Mouse (Mus musculus) right cerebral cortex, adult 2 months (tissue): ENCODE results near the gene Zxdc.
A peak's percentile ranks its signal among the peaks of the same experiment; 100 is the strongest.

Source experiments
- DNase-seq, 2 experiments: peaks; one replicate each; pipeline ENCODE4 v3.0.0; 2021 to 2022; ENCODE audit warnings: low spot score in 2 of 2

The Zxdc gene

DNA sequence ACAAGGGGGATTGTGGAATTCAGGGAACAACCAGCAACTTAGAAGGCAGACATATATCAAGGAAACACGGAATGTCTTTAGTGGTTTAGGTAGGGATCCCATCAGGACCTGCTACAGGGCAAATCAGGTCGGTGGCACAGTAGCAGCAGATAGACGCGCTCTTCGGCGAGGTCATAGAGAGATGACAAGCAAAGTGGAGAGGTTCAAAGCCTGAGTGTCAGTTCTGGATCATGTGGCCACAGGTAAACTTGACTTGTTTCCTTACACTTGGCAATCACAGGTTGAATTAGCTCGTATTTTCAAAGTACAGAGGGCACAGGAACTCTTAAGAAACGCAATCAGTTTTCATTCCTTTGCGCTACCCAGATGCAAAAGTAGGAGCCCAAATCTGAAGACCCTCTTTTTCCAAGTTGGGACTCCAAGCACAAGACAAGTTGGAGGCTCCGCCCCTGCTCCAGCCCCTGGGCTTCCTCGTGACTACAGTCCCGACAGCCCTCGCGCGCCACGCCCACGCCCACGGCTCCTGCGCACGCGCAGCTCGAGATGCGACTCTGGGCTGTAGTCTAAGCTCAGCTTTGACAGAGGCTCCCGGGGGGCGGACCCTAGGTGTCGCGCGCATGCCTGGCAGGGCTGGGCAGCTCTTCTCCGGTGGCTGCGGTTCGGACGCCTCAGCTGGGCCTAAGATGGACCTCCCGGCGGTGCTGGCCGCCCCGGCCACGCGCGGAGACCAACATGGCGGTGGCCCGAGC, at the start of gene Zxdc:
TSS of gene Zxdc (plus strand) at position 517 of the 749 bp plus-strand sequence.
- peak; percentile 99 to 100 for DNase-seq

DNA sequence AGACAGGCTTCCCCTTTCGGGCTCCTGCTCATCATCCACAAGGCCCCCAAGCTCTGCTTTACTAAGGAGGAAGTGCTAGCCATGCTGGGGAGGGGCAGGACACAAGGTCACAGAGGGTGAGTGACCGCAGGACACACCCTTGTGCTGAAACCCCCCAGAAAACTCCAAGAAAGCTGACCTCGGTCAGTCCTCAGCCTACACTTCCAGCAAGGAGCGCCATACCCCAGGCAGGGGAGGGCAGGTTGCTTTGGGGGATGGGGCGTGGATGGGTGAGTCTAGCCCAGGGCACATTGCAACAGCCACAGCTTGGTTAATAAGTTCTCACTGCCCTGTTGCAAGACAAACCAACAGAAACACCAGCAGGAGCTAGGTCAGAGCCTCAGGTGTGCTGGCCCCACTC, 48.9 kb upstream of the Zxdc start:
- DNase-seq, result no peak

DNA sequence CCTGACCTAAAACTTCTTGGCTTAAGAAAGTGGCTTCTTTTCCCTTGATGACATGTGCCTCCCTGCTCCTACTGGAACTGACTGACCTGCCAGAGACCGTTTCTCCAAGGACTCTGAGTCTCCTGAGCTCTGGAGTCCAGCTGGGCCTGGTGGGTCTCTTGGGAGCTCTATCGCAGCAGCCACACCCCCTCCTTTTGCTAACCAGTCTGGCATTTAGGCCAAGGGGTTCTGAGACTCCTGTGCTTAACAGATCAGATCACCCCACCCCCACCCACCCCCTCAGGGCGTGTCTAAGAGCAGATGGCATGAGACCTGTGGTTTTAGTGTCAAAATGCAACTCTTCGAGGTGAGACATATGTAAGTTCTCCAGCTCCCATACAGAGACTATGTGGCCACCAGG, 47.5 kb upstream of the Zxdc start:
- no peak for DNase-seq

DNA sequence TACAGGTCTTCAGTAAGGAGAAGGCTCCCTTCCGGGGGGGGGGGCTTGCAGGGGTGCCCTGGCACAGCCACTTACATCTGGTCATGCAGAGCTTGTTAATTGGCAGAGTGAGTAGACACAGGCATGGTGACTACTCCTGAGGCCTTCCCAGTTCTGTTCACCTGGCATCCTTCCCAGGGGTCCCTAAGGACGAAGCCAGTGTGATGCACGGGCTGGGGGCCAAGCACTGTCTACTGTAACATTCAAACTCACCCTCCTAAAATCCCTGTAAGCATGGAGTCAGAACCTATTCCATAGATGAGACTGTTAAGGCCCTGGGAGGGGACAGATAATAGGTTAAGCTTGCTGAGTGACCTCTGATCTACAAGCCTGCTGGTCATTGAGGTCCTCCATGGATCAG, 45.3 kb upstream of the Zxdc start:
- no peak for DNase-seq

DNA sequence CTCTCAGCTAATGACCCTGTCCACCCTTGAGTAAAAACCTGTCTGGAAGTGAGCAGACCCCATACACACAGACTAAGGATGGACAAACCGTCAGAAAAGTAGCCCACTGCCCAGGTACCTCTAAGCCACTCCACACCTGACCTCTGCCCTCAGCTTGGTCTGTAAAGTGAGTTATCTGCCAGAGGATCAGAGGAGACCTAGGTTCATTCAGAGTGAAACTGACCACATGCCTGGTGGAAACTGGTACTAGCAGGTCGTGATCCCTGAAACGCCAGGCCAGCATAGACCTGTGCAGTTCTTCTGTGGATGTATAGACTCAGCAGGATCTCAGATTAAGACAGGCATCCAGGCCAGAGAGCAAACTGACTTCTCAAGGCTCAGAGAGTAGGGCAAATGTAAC, 44.8 kb upstream of the Zxdc start:
- no peak for DNase-seq

DNA sequence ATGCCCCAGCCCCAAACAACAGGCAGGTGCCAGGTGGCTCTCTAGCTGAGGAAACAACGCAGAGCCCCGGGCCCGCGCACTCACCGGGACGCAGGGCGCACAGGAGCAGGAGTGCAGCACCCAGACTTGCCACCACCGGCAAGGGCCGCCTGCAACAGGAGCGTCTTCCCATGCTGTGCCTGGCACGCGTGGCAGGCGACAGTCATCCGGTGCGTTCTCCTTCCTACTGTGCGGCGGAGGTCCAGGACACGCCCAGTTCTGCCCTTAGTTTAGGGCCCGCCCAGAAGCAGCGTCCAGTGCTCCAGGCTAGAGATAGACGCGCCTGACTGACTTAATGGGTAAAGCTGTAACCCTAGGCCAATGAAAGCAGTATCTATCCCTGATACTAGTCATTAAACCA, 44.3 kb upstream of the Zxdc start, which contains the start of gene Chst13:
TSS of gene Chst13 (minus strand) at position 195 of the 400 bp plus-strand sequence.
- DNase-seq, result no peak

DNA sequence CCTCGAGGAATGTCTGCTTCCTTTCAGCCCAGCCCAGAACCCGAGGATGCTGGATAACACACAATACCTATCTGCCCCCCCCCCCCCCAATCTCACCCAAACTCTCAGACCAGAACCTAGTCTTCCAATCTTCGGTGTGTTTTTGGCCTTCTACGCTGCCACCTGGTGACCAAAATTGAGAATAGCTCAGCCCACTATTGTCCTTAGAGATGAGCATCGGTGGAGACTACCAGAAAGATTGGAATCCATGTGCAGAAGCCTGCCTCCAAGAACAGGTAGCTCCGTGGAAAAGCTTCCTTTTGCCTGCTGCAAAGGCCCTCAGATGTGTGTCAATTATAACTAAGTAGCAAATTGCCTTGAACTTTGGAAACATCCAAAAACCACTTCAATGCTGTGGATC, 41.6 kb upstream of the Zxdc start:
- DNase-seq, result peak; percentile 58

DNA sequence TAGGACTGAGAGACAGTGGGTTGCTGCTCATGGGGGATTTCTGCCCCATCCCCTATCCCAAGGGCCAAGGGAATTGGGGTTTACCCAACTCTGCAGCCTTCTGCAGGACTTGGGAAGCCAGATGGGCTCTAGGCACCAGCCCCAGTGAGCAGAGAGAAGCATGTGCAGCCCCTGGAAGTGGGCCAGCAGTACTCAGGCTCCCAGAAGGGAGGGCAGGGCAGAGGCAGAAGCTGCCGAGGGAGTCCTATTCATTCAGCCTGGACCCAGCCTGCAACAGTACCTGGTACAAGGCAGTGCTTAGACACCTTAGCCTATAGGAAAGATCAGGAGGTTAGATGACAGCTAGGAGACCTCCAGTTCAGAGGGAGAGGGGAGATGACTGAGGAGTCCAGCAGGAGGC, 39.3 kb upstream of the Zxdc start:
- peak; percentile 20 to 29 for DNase-seq

DNA sequence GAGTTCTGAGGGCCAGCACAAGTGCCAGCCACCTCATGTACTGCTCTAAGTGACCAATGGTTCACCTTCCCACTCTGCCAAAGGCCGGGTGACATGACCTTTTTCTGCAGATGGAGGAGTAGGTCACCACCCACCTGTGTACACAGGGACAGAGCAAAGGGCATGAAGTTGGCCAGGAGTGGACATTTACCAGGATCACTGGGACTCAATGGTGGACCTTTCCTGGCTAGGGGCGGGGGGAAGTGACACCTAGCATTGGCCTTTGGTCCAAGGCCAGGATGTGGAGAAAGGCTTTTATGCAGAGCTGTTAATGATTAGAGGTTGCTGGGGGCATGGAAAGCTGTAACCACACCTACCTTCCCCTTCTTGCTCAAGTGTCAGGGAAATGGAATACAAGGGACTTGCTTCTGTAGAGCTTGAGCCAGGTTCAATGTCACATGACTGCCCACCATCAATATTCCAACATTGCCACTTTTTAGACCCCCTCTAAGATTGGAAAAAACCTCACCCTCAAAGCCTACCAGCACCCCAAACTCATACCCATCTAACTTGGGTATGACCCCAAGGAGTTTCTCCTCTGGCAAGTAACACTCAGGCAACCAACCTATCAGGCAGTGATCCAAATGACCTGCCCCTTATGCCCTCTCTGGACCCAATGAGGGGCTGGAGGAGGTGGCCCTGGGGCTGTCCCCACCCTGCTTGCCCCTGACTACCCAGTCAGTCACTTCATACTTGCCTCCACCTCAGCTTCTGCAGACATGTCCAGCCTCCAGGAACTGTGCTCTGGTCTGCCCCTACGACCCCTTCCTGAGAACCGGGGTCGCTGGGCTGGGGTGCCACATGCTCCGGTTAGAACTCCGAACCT, 36.5 kb upstream of the Zxdc start, which contains the start of gene Uroc1:
TSS of gene Uroc1 (plus strand) at position 724 of the 865 bp plus-strand sequence.
- no peak for DNase-seq

DNA sequence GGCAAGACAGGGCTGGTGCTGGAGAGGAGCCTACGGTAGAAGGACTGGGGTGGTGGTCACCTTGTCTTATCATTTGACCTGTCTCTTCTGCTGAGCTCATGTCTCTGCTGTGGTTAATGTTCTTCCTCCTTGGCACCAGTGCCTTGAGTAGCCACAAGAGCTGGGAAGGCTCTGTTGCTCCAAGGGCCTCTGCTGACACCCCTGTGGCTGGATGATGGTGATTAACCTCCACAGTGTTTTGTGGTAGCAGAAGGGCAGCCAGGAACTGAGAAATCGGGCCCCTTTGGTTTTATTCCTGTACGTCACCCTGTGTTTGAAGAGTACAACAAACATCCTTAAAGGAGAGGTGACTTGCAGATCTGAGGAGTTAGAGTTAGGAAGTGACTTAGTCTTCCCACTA, 35.0 kb upstream of the Zxdc start:
- DNase-seq, result no peak

DNA sequence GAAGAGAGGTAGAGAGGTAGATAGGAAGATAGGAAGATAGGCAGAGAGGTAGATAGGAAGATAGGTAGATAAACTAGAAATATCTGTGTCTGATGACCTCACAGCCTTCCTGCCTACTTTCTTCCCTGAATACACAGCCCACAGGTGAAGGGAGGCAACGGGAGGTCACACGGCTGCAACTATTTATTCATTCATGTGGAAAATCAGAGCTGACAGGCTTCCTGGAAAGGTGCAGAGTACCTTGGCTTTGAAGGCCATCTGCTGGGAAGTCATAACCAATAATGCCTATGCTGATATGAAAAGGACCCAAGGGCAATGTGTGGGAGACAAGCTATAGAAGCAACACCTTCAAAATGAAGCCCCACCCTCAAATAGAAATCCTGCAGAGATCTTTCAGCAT, 26.9 kb upstream of the Zxdc start:
- DNase-seq, result no peak

DNA sequence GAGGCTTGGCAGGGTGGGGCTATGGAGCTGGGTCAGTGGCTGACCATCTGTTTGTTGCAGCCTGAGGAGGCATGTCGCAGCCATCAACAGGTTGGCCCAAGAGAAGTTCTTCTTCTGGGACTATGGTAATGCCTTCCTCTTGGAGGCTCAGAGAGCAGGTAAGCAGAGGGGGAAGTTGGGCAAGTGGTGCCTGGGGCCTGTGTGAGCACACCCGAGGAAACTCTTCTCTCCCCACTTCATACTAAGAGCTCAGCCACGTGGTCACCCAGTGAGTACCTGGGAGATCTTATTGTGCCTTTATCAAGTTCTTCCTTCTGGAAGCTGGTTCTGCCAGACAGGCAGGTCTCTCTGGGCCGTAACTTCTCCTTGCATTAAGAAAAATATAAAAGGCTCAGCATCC, 22.1 kb upstream of the Zxdc start:
- DNase-seq, result no peak

DNA sequence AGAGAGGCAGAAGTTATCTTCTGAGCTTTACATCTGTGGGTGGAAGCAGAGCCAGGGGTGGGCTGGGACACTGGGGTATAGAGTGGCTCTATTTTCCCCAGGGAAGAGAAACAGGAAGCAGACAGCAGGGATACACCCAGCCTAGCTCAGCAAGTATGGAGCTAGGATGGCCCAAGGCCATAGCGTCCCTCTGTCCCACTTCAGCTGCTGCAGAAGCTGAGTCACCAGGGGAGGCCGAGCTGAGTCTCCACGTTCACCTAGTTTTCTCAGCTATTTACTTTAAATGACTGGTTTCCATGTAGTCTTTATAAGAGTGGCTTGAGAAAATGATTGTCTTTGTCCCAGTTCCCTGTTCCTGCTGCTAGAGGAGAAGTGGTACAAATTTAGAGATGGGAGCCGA, 20.8 kb upstream of the Zxdc start:
- DNase-seq, result no peak

DNA sequence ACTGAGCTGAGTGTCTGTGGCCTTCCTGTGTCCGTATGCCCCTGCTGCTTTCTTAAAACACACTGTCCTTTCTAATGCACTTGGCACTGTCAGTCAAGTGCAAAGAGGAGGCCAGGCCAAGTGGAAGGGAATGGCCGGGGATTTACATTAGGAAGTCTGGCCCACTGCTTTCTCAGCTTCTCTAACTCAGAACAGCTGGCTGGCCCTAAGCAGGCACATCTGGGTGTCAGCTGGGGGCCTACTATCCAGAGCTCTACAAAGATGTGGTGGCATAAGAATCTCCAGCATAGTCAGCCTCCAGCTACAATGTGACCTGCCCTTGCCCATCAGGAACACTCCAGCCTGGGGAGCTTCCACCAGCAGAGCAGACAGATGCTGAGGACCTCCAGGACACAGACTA, 19.3 kb upstream of the Zxdc start:
- DNase-seq, result no peak

DNA sequence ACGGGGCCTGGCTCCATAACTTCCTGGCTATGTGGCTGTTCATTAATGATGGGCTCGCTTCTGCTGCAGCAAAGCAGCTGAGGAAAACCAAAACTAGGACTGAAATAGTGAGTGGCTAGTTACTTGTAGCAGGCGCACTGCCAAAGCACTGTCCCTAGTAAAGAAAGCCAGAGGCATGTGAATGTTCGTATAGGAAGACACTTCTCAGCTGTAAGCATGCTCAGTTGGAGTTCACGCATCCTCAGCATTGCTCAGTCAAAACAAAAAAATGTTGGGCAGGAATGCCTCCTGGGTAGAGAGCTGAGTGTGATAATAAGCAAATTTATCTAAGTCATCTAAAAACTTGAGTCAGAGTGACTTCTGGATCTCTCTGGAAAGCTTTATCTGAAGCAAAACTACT, 11.2 kb upstream of the Zxdc start:
- no peak for DNase-seq

DNA sequence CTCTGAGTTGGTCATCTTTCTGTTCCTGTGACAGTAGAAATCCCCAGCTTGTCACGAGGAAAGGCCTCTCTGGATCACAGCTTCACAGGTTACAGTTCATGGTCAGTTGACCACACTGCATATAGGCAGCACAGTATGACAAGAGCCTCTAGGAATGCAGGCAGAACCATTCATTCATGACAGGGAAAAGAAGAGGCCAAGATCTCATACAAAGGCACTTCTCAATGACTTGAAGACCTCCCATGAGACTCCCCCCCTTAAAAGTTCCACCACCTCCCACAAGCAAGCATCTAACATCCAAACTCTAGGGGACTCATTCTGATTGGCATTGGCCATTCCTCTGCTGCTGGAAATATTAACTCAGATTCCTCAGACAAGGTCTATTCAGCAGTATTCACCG, 9.8 kb upstream of the Zxdc start:
- DNase-seq, result no peak

DNA sequence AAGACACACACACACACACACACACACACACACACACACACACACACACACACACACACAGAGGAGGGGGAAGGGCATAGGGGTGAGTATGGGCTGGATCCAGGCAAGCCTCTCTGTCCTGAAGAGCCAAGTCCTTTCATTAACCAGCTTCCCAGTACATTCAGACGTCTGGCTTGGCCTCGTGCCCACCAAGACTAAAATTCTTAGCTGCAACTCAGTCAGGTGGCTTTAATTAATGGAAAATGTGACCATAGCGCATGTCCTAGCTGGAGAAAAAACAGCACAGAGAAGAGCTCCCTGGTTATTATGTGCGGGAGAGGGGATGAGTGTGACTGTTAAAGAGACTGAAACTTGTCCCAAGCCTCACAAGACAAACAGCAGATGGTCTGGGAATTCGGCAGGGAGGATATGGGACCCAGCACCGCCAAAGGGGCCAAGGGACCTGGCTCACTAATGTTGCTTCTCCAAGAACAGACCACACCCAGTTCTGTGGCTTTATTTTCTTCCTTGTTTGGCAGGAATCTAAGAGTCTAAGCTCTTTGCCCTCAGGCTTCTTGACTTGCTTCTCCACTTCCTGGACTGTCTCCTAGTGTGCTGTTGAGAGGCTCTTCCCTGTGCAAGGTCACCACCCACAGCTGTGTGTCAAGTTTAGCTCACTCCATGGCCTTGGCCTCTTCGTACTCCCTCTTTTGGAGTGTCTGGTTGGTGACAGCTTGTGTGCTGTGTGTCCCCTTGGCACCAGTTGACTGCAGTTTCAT, 9.1 kb upstream of the Zxdc start:
- peak in 1 of 2 experiments; percentile 21 for DNase-seq

DNA sequence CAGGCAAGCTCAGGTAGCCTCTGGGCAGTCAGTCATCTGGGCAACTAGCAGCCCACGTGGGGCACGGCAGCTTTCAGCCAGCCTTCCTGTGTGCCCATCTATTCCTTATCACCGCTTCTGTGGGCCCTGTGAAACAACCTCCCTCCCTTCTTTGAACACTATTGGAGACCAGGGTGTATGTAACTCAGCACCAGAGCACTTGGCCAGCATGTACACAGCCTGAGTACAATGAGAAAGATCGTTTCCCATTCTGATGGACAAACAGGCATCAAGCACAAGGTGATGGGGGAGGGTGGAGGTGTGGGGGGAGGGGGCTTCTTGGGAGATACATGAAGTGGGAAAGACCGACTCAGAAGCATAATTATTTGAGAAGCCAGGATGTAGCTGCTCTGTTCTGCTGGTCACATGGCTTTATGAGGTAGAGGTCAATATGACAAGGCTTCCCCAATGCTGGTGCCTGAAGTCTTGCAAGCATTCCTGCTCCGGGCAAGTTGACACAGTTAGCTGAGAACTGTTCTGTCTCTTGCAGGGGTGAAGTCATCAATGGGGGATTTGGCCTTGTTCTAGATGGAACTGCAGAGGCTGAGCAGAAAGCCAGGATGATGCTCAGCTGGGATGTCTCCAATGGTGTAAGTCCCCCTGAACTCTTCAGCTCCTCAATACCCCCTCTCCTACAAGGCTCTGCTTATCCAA, 8.2 kb upstream of the Zxdc start:
- no peak for DNase-seq

DNA sequence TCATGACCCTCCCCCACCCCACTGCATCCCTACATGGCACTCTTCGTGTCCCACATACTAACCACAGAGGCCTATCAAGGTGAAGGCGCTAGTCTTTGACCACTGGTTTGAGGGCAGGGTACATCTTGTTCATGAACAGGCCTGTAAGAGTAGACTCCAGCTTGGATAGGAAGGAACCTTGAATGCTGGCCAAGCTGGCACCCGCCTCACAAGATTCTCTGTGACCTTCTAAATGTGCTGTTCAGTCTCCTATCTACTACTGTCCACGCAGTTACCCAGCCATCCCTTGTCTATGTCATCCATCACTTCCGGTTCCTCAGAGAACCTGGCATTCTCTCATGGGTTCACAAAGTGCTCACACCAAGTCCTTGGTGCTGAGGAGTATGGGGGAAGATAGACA, 6.0 kb upstream of the Zxdc start:
- no peak for DNase-seq

DNA sequence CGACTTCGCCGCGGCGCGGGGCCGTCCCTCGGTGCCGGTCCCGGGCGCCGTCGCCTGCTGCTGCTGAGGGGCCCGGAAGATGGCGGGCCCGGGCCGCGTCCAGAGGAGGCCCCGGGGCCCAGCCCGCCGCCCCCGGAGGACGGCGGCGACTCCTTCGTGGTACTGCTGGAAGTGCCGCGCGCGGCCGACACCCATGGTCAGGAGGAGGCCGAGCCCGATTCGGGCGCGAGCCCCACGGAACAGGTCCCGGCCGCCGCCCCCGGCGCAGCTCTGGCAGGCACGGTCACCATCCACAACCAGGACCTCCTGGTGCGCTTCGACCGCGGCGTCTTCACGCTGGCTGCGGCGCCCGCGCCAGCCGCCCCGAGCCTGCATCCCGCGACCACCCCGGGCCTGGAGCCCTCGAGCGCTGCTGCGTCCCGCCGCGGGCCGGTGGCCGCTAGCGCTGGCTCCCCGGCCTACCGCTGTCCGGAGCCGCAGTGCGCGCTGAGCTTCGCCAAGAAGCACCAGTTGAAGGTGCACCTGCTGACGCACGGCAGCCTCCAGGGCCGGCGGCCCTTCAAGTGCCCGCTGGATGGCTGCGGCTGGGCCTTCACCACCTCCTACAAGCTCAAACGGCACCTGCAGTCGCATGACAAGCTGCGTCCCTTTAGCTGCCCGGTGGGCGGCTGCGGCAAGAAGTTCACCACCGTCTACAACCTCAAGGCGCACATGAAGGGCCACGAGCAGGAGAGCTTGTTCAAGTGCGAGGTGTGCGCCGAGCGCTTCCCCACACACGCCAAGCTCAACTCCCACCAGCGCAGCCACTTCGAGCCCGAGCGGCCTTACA, 647 bp downstream of the Zxdc start:
- peak; percentile 26 to 47 for DNase-seq

DNA sequence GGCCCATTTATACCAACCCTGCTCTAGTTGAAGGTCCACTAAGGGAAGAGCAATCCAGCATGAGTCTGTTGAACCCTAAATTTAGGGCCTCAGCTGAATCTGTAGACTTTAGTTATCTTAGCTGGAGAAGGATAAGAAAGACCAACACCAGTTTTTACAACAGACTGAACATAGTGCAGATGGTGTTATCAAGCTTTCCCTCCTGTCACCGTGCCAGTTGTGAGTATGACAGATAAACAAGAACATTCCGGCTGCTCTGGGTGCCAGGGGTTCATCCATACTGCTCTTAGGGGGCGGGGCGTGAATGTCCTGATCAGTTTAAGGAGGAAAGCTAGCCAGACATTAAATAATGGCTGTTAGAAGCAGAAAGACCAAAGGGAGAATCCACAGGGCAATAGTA, 5.4 kb downstream of the Zxdc start:
- DNase-seq, result no peak
